Mouse (Mus musculus): ENCODE measurements around the gene Nle1. TPM values are rescaled to one million over a fixed set of nuclear protein-coding genes. Genes with fewer than 3 reads are reported as not detected.

Gene Nle1
- total RNA-seq, 2 experiments from 2014 or later, result 17.4 to 20.1 TPM

- no peak for DNase-seq
Measured at GRCm38 (mm10) chr11:82869506-82870172, 38.6 kb downstream of the Nle1 start.

DNA sequence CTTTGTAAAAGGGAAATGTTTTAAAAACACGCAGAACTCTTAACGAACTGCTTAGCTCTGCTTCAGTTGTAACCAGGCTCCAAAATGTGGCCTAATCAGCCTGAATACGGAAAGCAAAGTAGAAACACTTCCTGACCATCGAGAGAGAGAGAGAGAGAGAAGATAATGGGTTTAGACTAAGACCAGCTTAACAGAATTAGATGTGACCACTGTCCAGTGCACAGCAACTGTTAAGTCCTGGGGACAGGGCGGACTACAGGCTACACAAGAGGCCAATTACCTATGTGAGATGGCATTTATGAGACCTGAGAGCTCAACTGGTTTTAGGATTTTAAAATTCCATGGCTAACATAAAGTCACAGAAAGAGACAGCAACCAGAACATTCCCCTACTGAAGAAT, 40.3 kb downstream of the Nle1 start:
- DNase-seq, result no peak

DNA sequence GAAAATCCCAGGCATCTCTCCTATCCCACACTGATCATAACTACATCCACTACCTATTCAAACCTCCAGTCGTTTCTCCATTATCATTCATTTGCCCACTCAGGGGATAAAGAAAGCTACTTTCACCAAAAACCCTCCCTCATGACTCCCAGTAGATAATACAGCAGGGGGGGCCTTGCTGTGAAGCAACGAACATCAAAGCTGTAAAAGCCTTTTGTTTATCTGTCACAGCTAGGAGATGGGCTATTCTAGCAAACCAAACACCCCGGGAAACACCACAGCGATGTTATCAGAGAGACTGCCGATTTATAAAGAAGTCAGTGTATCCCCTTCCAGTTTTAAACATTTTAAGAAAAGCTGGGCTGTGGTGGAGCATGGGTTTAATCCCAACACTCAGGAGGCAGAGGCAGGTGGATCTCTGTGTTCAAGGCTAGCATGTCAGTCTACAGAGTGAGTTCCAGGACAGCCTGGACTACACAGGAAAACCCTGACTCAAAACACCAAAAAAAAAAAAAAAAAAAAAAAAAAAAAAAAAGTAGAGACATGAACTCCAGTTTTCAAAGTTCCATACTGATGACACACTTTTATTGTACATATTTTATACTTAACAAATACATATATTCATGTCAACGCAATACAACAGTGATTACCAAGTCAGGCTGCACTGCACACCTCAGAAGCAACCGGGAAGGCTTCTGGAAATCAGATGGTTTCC, 41.2 kb downstream of the Nle1 start:
- no peak for DNase-seq

GRCm38 (mm10) chr11:82865957-82866356, 42.3 kb downstream of the Nle1 start:
- no peak for DNase-seq

GRCm38 (mm10) chr11:82863488-82863931, 44.7 kb downstream of the Nle1 start:
- DNase-seq, result no peak

- DNase-seq, result no peak
Measured at GRCm38 (mm10) chr11:82863059-82863458, 45.2 kb downstream of the Nle1 start.

DNA sequence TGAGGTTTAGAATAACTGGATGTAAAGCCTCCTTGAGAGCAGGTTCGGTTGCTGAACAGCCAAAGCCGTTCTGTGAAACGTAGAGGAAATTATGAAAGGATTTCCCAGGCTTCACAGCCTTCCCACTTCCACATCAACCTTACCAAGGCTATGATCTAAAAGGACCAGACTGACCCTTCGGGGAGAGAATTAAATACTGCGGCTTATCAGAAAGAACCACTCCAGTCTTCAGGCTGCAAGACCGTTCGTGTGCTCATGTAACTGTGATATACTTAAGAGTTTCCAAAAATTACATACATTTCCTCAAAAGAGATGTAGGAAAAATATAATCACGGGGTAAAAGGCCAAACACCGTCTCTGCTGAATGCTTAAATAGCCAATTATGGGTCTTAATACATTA, 45.6 kb downstream of the Nle1 start:
- no peak for DNase-seq

DNA sequence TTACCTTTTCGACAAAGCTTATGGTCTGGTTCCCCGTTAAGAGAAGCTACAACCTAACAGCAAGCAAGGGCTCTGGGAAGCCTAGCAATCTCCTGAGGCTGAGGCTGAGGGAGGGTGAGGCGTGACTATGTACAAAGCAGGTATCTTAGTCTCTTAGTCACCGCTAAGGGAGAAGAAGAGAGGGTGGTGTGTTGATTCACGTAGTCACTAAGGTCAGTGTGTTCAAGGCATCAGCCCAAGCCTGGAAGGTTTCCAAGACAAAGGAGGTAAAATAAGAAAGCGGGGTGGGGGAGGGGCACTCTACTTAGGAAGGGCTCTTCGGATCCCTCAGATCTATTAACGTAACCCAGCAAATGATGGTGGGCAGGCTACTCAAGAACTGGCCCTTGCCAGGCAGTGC, 46.7 kb downstream of the Nle1 start:
- DNase-seq, result no peak

- DNase-seq, result no peak
Measured at GRCm38 (mm10) chr11:82860759-82861158, 47.5 kb downstream of the Nle1 start.

DNA sequence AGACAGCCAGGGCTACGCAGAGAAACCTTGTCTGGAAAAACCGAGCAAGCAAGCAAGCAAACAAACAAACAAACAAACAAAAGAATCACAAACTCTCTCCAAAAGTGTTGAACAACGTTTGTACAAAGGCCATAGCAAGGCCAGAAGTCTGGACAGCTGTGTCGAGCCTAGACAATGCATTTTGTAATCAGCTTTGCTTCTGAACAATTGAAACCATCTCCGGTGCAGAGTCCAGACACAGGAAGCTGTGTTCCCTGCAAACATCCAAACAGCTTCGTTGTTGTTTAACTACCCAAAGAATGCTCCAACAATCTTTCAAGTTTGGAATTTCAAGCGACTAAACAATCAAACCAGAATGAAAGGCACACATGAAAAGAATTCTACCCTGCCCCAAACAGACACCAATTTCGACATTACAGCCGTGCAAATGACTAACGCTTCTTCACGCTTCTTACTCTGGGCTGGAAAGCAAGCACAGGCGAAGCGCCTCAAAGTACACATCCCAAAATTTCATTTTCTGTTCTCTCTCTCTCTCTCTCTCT, 50.8 kb downstream of the Nle1 start:
- no peak for DNase-seq

DNA sequence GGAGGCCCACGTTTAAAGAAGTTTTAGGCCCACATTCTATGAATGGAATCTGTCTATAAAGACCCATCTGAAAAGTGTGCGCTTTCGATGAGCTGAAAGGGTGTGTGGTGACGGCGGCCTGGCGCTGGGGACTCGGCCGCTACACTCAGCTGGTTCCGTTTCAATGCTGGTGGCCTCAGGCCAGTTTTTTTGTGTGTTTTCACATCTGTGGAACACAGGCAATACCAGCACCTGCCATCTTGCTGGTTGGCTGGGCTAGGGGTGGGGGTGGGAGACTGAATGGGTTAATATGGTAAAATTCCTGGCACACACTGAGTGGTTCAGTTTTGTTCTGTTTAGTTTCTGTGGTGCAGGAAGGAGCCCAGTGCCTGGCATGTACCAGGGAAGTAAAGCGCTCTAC, 52.2 kb downstream of the Nle1 start:
- DNase-seq, result no peak

DNA sequence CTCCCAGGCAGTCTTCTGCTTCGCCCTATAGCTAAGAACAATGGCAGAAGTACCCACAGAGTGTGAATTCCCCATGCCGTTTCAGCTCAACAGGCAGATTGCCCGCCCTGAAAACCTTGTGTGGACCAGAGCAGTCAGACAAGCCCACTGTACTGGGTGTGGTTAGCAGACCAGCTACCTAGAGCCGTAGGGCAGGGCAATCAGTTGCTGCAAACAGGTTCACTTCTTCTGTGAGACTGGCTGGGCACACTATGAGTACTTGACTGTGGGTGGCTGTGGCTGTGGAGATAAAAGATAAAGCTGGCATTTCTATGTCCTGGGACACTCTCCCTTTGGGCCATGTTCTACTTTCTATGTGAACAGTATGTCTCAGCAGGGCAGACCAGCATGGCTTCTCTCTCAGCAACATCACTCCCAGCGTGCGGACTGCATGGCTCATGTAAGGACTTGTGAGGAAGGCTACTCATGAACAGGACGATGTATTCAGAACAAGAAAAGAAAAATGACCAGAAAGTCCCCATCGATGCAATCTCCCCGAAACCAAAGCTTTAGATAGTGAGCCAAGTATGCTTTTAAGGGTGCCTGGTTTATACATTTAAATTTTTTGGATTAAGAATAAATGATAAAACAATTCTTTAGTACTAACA, 52.8 kb downstream of the Nle1 start:
- no peak for DNase-seq

GRCm38 (mm10) chr11:82854111-82854510, 54.1 kb downstream of the Nle1 start:
- DNase-seq, result no peak

DNA sequence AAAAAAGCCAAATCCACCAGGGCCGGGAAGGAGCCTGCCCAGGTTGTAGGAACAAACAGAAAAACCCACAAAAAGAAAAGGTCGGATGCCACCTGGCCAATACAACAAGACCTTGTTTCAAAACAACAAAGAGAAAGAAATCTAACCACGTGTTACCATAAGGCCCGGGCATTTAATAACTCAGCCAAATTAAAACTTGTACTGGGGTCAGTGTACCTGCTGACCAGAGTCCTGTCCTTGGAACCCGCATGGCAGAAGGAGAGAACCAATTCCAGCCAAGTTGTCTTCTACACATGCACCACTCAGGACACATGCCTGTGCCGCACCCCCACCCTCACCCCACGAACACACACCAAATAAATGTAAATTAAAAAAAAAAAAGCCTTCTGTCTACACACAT, 55.3 kb downstream of the Nle1 start:
- no peak for DNase-seq

DNA sequence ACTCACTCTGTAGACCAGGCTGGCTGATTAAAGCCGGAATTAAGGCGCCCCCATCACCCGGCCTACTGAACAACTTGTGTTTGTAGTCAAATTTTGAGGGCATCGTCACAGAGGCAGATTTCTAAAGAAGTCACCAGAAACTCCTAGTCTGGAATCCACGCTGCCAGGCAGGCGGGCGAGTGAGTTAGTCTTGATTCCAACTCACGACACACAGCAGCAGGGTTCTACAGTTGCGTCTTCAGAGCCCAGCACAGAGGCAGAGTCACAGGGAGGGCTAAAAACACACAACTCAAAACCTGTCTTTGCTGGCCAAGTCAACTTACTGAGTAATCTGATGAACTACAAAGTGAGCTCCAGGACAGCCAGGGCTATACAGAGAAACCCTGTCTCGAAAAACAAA, 55.7 kb downstream of the Nle1 start:
- DNase-seq, result no peak

GRCm38 (mm10) chr11:82852115-82852514, 56.1 kb downstream of the Nle1 start:
- DNase-seq, result no peak

Other genes with a start within 250 kb of the Nle1 start
- under 1 TPM in 1 of 2 experiments, not detected in 1; 0.27 TPM for gene Cct6b, start 144.1 kb downstream of the Nle1 start, total RNA-seq (2021)
- 10 to 100 TPM; 16.5 to 17.4 TPM for gene Zfp830, start 144.1 kb downstream of the Nle1 start, total RNA-seq (2021)
- 10 to 100 TPM; 24.6 to 25.8 TPM for gene Lig3, start 127.3 kb downstream of the Nle1 start, total RNA-seq (2021)
- gene Rffl, start 37.2 kb downstream of the Nle1 start, total RNA-seq (2021), result 1 to 10 TPM; 3.6 to 4.4 TPM
- 10 to 100 TPM; 10.2 to 11.0 TPM for gene Rad51d, start 17.8 kb downstream of the Nle1 start, total RNA-seq (2021)
- under 1 TPM; 0.12 to 0.16 TPM for gene Fndc8, start 16.3 kb downstream of the Nle1 start, total RNA-seq (2021)
- 100 to 1,000 TPM; 177 to 187 TPM for gene Unc45b, start 2.1 kb upstream of the Nle1 start, total RNA-seq (2021)
- gene Slfn5, start 42.9 kb upstream of the Nle1 start, total RNA-seq (2021), result 10 to 100 TPM; 33.8 to 38.0 TPM
- gene Slfn9, start 83.4 kb upstream of the Nle1 start, total RNA-seq (2021), result 10 to 100 TPM; 14.2 to 14.7 TPM
- gene Slfn8, start 112.4 kb upstream of the Nle1 start, total RNA-seq (2021), result under 1 TPM; 0.43 TPM
- 1 to 10 TPM; 1.7 to 1.8 TPM for gene Slfn2, start 156.7 kb upstream of the Nle1 start, total RNA-seq (2021)
- under 1 TPM in 1 of 2 experiments, not detected in 1; 0.14 TPM for gene Slfn1, start 208.4 kb upstream of the Nle1 start, total RNA-seq (2021)